Mouse (Mus musculus) adrenal gland, postnatal 36 days (tissue): Measurements from ENCODE around the gene Arpc3. TPM values are rescaled to one million over a fixed set of nuclear protein-coding genes. Genes with fewer than 3 reads are reported as not detected.
A peak's percentile ranks its signal among the peaks of the same experiment; 100 is the strongest.
"Not testable (repeated sequence)": the region's sequence is repeated elsewhere in the genome, so short reads cannot be mapped to it uniquely, and the experiment has no call there.

ENCODE experiments used
- DNase-seq, 2 experiments: peaks; one replicate each; pipeline ENCODE4 v3.0.0; 2021; ENCODE audit warnings: mixed read lengths in 1 of 2
- total RNA-seq, 2 experiments: library from RNA; stranded (reverse); gene quantifications; 2 replicates each; pipeline ENCODE4 v1.2.3; 2021

Arpc3 gene
- total RNA-seq, 2 experiments from 2014 or later, result 223 to 328 TPM

GRCm38 (mm10) chr5:122439400-122440094 is 47.9 kb downstream of the Arpc3 start:
- DNase-seq, result peak in 1 of 2 experiments; percentile 34

GRCm38 (mm10) chr5:122440095-122440630 is 48.5 kb downstream of the Arpc3 start:
- DNase-seq, result peak; percentile 34 to 51

DNA sequence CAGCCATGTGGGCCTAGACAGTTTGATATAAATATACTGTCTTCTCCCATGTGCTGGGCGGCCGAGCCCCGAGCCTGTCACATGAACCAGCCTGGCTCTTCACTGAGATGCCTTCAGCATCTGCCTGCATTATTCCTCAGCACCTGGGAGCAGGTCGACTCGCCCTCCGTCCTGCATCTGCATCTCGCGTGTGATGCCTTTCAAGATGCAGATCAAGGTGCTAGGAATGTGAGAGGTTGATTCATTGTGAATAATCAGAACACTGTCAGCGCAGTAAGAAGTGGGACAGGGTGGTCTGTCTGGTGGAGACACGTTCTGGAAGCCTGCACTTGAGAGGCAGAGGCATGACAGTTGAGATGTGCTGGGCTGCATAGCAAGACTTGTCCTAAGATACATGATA is 52.8 kb downstream of the Arpc3 start:
- no peak for DNase-seq

DNA sequence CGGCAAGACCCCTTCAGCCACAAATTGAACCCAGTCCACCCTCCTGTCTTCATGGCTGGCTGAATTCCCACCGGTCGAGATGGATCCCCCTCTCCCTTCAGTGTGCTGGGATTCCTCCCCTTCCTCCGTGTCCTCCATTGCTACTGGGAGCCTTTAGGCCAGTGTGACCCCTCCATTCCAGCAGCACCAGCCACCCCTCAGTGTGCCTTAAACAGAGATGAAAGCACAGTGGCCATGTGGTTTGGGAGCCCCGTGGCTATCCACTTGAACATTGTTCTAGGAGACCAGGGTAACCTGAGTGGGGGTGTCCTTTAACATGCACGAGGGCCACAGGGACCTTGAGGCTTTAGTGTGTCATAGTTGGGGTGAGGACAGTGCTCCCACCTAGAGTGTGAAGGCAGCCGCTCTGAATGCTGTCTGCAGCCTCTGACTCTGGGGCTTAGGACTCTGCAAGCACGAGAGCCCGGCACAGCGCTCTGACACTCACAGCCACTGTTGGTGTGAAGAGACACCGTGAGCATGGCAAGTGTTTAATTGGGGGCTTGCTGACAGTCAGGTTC is 53.5 kb downstream of the Arpc3 start:
- DNase-seq, result no peak

DNA sequence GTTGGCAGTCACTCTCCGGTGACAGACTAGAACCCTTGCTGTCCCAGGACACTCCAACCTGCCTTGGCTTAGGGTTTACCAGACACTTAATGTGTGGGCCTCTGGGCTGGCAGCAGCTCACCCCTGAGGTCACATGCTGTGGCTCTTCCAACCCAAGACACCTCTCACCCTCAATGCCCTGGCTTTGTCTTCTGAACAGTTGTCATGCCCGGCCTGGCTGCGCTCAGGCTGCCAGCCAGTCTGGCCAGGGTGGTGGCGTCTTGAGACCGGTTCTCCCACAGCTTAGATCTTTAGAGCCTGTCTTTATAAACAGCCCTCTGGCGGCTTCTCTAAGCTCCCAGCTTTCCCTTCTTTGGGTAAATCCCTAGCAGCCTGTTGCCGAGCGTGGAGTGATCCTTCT is 56.2 kb downstream of the Arpc3 start:
- no peak for DNase-seq

DNA sequence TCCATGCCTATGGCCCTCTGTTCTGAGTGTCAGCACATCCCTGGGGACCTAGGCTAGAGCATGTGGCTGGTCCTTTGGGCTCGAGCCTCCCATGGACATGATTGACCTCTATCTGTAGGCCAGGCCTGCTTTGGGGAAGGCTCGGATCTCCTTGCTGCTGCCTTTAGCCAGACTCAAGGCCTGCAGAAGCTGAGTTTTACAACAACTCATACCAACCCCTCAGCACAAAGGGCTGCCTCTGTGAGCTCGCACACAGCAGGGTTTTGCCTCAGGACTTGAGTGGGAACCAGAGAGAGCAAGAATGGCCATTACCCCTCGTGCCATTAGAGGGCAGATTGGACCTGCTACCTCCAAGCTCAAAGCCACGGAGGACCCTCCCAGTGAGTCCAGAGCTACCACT is 57.2 kb downstream of the Arpc3 start:
- DNase-seq, result no peak

DNA sequence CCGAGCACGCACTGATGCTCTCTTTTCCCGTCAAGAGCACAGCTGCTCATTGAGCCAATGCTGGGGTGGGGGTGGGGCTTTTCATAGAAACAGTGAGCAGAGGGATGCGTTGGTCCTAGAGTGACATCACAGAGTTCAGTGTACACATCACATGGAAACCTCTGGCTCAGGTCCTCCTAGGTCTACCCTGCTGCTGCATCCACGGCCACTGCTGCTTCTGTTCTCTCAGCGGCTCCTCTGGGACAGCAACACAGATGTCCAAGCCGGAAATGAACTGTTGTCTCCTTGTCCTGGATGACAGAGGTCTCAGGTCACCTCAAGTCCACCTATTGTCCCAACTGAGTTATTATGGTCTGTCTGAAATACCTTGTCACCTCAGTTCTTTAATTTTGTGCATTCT is 58.3 kb downstream of the Arpc3 start:
- no peak for DNase-seq

DNA sequence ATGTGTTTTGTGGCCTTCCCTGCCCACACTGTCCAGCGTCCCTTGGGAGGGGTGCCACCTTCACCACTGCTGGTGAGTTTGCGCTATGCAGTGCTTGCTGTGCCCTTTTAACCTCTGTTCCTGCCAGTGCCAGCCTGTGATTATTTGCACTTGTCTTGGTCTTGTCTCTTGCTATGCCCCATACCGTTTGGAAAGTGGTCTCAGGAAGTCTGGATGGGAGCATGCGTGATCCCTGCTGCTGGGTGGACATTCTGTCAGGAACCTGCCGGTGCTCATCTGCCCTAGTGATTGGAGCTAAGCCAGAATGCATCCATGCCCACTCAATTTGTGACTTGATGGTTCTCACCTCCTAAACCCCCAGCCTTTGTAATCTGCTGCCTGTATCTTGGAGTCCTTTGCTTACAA is 59.2 kb downstream of the Arpc3 start:
- DNase-seq, result no peak

- no peak for DNase-seq
These were observed 59.6 kb downstream of the Arpc3 start for GRCm38 (mm10) chr5:122451324-122451723.

- DNase-seq, result no peak
These were observed 60.5 kb downstream of the Arpc3 start for GRCm38 (mm10) chr5:122452194-122452593.

DNA sequence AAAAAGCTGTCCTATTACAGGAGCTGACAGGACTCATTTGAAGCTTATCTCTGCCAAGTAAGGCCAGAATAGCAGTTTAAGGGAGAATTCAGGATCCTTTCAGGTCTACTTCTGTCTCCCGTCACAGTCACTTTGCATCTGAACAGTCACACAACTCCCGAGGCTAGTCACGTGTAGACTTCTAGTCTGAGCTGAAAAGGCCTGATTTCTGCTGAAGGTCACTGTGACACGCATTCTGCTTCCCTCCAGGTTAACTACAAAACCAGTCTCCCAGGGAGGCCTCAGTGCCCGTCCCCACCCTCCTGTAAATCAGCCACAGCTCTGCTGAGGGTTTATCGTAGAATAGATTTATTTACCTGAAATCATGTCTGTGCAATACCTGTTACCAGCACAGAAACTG is 61.5 kb downstream of the Arpc3 start:
- DNase-seq, result no peak

DNA sequence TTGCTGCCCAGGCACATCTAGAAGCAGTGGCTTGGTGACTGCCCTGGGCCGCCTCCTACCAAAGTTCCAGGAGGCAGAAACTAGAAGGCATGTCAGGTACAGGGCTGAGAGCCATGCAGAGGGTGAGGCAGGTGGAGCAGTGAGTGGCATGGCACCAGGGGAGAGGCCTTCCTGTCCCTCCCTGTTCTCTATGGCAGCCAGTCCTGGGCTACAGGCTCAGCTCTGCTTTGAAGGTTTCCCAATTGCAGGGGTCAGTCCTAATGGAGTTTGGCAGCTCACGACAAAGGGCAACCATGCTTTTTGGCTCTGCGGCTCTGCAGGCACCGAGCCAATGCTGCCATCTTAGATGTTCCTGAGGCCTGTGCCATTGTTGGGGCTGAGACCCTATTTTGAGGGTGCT is 62.8 kb downstream of the Arpc3 start:
- peak in 1 of 2 experiments; percentile 45 for DNase-seq

DNA sequence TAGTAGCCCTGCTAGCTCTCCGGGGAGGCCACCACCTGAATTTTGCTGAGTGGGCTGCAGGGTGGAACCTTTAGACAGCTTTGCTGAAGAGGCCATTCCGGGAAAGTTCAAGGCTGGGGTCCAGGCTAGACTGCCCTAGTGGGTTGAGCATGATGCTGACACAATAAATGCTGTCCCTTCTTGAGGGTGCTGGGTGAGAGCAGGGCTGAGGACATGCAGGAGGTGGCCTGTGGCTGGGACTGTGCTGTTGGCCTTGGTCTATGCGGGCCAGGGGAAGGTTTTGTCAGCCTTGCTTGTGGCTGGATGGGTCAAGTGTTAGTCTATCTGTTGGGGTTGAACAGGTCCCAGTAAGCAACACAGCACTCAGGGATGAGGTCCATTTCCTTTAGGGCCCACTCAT is 63.2 kb downstream of the Arpc3 start:
- peak in 1 of 2 experiments; percentile 33 for DNase-seq

- DNase-seq, result no peak
These were observed 63.9 kb downstream of the Arpc3 start for GRCm38 (mm10) chr5:122455584-122455983.

DNA sequence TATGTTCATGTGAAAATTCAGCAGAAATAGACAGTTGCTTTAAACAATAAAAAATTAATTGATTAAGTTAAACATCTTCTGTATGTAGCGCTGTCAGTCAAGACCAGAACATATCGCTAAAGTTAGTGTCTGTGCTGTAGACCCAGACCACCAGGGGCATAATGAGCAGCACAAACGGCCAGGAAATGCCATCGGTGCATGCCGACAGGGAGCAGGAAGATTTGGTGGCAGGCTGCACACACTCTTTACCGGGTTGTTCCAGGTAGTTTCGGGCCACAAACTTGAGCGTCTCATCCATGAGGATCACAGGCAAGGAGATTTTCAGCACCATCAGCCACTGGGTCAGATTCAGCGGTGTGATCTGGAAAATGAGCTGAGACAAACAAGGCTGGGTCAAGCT is 65.4 kb downstream of the Arpc3 start:
- not testable (repeated sequence) for DNase-seq

DNA sequence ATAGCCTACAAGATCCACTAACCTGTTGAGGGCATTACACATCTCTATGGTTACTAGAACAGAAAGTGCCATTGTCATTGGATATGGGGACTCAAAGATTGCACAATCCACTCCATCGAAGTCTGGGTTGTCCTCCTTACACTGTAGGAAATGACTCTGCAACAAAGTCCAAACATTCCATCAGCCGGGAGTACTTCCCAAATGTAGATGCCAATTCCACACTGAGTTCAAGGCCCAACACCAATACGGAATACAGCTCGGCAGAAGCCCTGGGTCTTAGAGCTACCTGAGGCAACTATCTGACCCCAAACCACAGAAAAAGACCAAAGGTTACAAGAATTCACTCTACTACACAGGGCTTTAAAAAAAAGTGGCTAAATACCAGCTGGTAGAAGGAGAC is 66.4 kb downstream of the Arpc3 start:
- no peak for DNase-seq

- DNase-seq, result no peak
These were observed 67.7 kb downstream of the Arpc3 start for GRCm38 (mm10) chr5:122459335-122459734.

- DNase-seq, result peak in 1 of 2 experiments; percentile 30
These were observed 69.0 kb downstream of the Arpc3 start for GRCm38 (mm10) chr5:122460656-122461055.

DNA sequence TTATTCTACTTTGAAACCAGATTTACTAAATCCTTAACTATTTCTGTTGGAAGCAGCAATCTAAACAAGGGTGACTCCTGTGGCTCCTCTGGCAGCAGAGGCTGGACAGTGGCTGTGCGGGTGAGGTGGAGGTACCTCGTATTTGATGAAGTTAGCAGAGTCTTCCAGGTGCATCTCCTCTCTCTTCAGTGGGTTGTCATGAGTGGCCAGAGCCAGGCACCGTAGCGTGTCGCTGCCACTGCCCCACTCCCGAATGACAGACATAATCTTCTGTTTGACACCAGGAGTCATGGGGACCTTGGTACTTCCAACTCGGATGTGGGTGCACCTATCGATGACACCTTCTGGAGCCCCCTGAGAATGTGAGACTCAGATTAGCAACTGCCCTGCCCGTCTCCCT is 69.8 kb downstream of the Arpc3 start:
- no peak for DNase-seq
